Mouse (Mus musculus) embryonic facial prominence, embryonic 12.5 days (tissue): Measurements from ENCODE around the gene Ier5l. TPM values are rescaled to one million over a fixed set of nuclear protein-coding genes. Genes with fewer than 3 reads are reported as not detected.

ENCODE experiments used
- ATAC-seq: fragments of 200-750 bp; cut with Nextera tagmentation; 2 replicates; pipeline ENCODE4 v1.8.0; 2017; ENCODE audit not compliant: insufficient number of reproducible peaks, insufficient read depth, low FRiP score, low TSS enrichment
- H3K27ac ChIP-seq: fragments of 300-500 bp; sonication (generic); 2 replicates; pipeline ENCODE4 v1.5.1; 2016; ENCODE audit warnings: mild to moderate bottlenecking
- H3K27me3 ChIP-seq: fragments of 300-500 bp; sonication (generic); 2 replicates; pipeline ENCODE4 v1.6.1; 2016; ENCODE audit warnings: mild to moderate bottlenecking, moderate library complexity
- H3K36me3 ChIP-seq: fragments of 300-500 bp; sonication (generic); 2 replicates; pipeline ENCODE4 v1.6.1; 2016; ENCODE audit warnings: mild to moderate bottlenecking
- H3K4me1 ChIP-seq: fragments of 300-500 bp; sonication (generic); 2 replicates; pipeline ENCODE4 v1.6.1; 2016
- H3K4me2 ChIP-seq: fragments of 300-500 bp; sonication (generic); replicated peaks from 2 replicates; pipeline ENCODE4 v1.6.1; 2016; ENCODE audit warnings: mild to moderate bottlenecking, moderate library complexity
- H3K4me3 ChIP-seq: fragments of 300-500 bp; sonication (generic); 2 replicates; pipeline ENCODE4 v1.5.1; 2016; ENCODE audit warnings: mild to moderate bottlenecking
- H3K9ac ChIP-seq: fragments of 300-500 bp; sonication (generic); 2 replicates; pipeline ENCODE4 v1.6.1; 2016; ENCODE audit warnings: mild to moderate bottlenecking, moderate library complexity
- H3K9me3 ChIP-seq: fragments of 300-500 bp; sonication (generic); 2 replicates; pipeline ENCODE4 v1.6.1; 2016; ENCODE audit warnings: mild to moderate bottlenecking, moderate library complexity
- WGBS: fragments of 180-500 bp; shearing (Covaris S2); methylation state at CpG from one replicate; pipeline ENCODE4 v1.1.7; 2016; 5-methylcytosine and 5-hydroxymethylcytosine counted together
- polyA plus RNA-seq: library from polyadenylated mRNA; unstranded; fragments of >200 nt; fragmentation: Nextera tagmentation; extraction: Ambion mirVana; gene quantifications from 2 replicates; pipeline ENCODE4 v1.2.1, GENCODE M21; 2016

Gene Ier5l
- polyA plus RNA-seq, 1 experiment from 2014 or later, result 4.2 TPM

DNA sequence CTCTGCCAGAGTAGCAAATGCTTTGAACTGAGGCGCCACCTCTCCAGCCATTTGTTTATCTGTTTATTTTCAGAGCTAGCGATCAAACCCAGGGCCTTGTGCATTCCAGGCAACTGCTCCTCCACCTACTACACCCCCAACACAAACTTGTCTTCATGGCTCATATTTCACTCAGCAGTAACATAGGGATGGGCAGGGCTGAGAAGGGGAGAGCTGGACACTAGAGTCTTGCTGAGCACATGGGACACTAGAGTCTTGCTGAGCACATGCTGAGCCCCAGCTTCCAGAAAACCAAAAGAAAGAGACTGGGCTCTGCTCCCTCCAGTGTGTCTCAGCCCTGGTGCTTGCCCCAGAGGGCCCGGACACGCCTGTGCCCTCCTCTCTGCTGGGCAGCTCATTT is 7.2 kb downstream of the Ier5l start:
- H3K4me3 ChIP-seq, result no peak overlapping the region
- no peak for ATAC-seq
- no peaks in the 10 kb centered on the region for H3K9me3 ChIP-seq
- H3K27me3 ChIP-seq, result no peaks in the 10 kb centered on the region
- H3K4me2 ChIP-seq, result no peak overlapping the region
- H3K36me3 ChIP-seq, result no peaks in the 10 kb centered on the region
- peaks cover 46% of the 10 kb centered on the region for H3K4me1 ChIP-seq
- no peak overlapping the region for H3K9ac ChIP-seq
- 60% methylated on average over 4 of the region's 4 CpGs for WGBS
- peak overlapping the region; percentile 60 for H3K27ac ChIP-seq

- Histone ChIP-seq H3K9ac (no peak overlapping the region), H3K36me3 (no peaks in the 10 kb centered on the region), H3K4me3 (no peak overlapping the region), H3K4me2 (peak overlapping the region; percentile 46), H3K27me3 (no peaks in the 10 kb centered on the region), H3K4me1 (peaks cover 35% of the 10 kb centered on the region), H3K9me3 (no peaks in the 10 kb centered on the region), H3K27ac (peak overlapping the region; percentile 68)
- no peak for ATAC-seq
- WGBS, result 69% methylated on average over 5 of the region's 5 CpGs
Measured at GRCm38 (mm10) chr2:30464411-30464810, 9.6 kb downstream of the Ier5l start.

- H3K4me1 ChIP-seq, result peaks cover 30% of the 10 kb centered on the region
- H3K27me3 ChIP-seq, result no peaks in the 10 kb centered on the region
- H3K9me3 ChIP-seq, result no peaks in the 10 kb centered on the region
- H3K9ac ChIP-seq, result no peak overlapping the region
- ATAC-seq, result peak; percentile 61
- peak overlapping the region; percentile 19 for H3K4me3 ChIP-seq
- H3K27ac ChIP-seq, result peak overlapping the region; percentile 68
- peaks cover 4% of the 10 kb centered on the region; the same call in 1 of the 2 replicates for H3K36me3 ChIP-seq
- WGBS, result 5% methylated on average over 9 of the region's 9 CpGs
- peak overlapping the region; percentile 46 for H3K4me2 ChIP-seq
Measured at GRCm38 (mm10) chr2:30463904-30464330, 10.1 kb downstream of the Ier5l start.

DNA sequence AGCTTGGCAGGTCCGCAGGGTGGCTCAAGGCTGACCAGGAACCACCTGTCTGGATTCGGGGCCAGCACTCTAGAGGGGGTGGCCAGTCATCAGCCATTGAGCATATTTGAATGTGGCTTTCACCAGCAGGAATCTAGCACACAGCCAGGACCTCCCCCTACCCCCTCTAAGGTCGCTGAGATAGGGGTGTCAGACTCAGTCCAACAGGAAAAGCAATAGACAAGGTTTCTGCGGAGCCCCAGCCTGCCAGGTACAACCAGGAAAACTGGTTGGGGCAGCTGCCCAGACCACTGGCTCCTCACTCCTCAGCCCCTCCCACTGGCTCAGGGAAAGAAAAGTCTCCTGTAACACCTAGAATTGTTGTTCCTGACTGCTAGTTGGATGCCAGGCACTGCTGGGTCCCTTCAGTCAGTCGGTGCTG is 10.7 kb downstream of the Ier5l start:
- 0 out of 2 replicates have a peak, but pooled peaks have one; percentile 30 for ATAC-seq

DNA sequence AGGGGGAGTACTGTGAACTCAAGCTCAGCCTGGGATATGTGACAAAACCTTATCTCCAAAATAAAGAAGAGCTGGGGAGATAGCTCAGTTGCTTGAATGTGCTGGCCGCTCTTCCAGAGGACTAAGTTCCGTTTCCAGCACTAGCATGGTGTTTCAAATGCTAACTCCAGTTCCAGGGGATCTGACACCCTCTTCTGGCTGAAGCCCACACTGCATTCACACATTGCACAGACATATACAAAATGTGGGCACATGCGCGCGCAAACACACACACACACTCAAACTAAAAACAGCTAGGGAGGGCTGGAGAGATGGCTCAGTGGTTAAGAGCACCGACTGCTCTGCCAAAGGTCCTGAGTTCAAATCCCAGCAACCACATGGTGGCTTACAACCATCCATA is 14.8 kb downstream of the Ier5l start:
- no peaks in the 10 kb centered on the region for H3K27me3 ChIP-seq
- no peak for ATAC-seq
- H3K36me3 ChIP-seq, result peaks cover 4% of the 10 kb centered on the region; the same call in 1 of the 2 replicates
- H3K27ac ChIP-seq, result no peak overlapping the region
- H3K4me1 ChIP-seq, result peaks cover 18% of the 10 kb centered on the region
- H3K9ac ChIP-seq, result no peak overlapping the region
- H3K4me2 ChIP-seq, result no peak overlapping the region
- H3K9me3 ChIP-seq, result no peaks in the 10 kb centered on the region
- no peak overlapping the region for H3K4me3 ChIP-seq
- 89% methylated on average over 6 of the region's 6 CpGs for WGBS

More for the DNA sequence above, 10.7 kb downstream of the Ier5l start:
- Histone ChIP-seq H3K4me2 (peak overlapping the region; percentile 46), H3K9me3 (no peaks in the 10 kb centered on the region), H3K36me3 (peaks cover 4% of the 10 kb centered on the region; the same call in 1 of the 2 replicates), H3K4me3 (no peak overlapping the region; the same call in 1 of the 2 replicates), H3K4me1 (peaks cover 29% of the 10 kb centered on the region), H3K9ac (no peak overlapping the region; the same call in 1 of the 2 replicates), H3K27ac (peak overlapping the region; percentile 68), H3K27me3 (no peaks in the 10 kb centered on the region)
- WGBS, result 21% methylated on average over 5 of the region's 5 CpGs

GRCm38 (mm10) chr2:30458349-30458748 is 15.7 kb downstream of the Ier5l start:
- no peak overlapping the region for H3K4me2 ChIP-seq
- no peak overlapping the region for H3K9ac ChIP-seq
- H3K4me3 ChIP-seq, result no peak overlapping the region
- peaks cover 4% of the 10 kb centered on the region; the same call in 1 of the 2 replicates for H3K36me3 ChIP-seq
- H3K27ac ChIP-seq, result no peak overlapping the region
- no peaks in the 10 kb centered on the region for H3K9me3 ChIP-seq
- no peaks in the 10 kb centered on the region for H3K27me3 ChIP-seq
- peaks cover 9% of the 10 kb centered on the region for H3K4me1 ChIP-seq
- 84% methylated on average over 6 of the region's 6 CpGs for WGBS
- ATAC-seq, result no peak

GRCm38 (mm10) chr2:30456104-30456980 is 17.7 kb downstream of the Ier5l start:
- H3K36me3 ChIP-seq, result peaks cover 4% of the 10 kb centered on the region; the same call in 1 of the 2 replicates
- no peaks in the 10 kb centered on the region for H3K9me3 ChIP-seq
- 0 out of 2 replicates have a peak, but pooled peaks cover 3% of the 10 kb centered on the region for H3K4me1 ChIP-seq
- WGBS, result 72% methylated on average over 13 of the region's 13 CpGs
- no peak overlapping the region for H3K9ac ChIP-seq
- no peaks in the 10 kb centered on the region for H3K27me3 ChIP-seq
- H3K27ac ChIP-seq, result no peak overlapping the region
- no peak overlapping the region for H3K4me3 ChIP-seq
- no peak for ATAC-seq
- H3K4me2 ChIP-seq, result no peak overlapping the region

- WGBS, result 81% methylated on average over 5 of the region's 5 CpGs
- Histone ChIP-seq H3K27me3 (no peaks in the 10 kb centered on the region), H3K36me3 (peaks cover 16% of the 10 kb centered on the region), H3K9ac (no peak overlapping the region), H3K4me3 (no peak overlapping the region), H3K4me1 (0 out of 2 replicates have a peak, but pooled peaks cover 3% of the 10 kb centered on the region), H3K27ac (no peak overlapping the region), H3K9me3 (peaks cover 8% of the 10 kb centered on the region), H3K4me2 (no peak overlapping the region)
- no peak for ATAC-seq
Measured at GRCm38 (mm10) chr2:30454587-30454986, 19.4 kb downstream of the Ier5l start.

DNA sequence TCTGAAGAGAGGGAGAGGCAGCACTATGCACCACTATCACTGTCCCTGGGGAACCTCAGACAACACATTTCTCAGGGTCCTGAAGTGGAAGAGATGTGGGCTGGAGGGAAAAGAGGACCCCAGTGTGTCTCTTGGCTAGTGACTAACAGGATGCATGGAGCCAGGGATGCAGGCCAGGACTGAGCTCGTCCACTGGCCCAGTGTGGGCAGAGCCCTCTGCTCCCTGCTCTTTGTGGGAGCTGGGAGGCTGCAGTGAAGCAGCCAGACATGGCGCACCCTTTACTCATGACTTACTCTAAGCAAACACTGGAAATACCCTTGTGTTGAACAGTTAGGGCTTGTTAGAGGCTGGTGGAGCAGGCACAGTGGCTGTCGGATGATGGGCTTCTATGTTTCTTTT is 20.4 kb downstream of the Ier5l start:
- H3K4me1 ChIP-seq, result 0 out of 2 replicates have a peak, but pooled peaks cover 3% of the 10 kb centered on the region
- 88% methylated on average over 3 of the region's 3 CpGs for WGBS
- H3K27me3 ChIP-seq, result no peaks in the 10 kb centered on the region
- H3K27ac ChIP-seq, result no peak overlapping the region
- no peak overlapping the region for H3K4me2 ChIP-seq
- no peak overlapping the region for H3K9ac ChIP-seq
- H3K9me3 ChIP-seq, result peaks cover 8% of the 10 kb centered on the region
- no peak overlapping the region for H3K4me3 ChIP-seq
- ATAC-seq, result no peak
- peaks cover 18% of the 10 kb centered on the region for H3K36me3 ChIP-seq

DNA sequence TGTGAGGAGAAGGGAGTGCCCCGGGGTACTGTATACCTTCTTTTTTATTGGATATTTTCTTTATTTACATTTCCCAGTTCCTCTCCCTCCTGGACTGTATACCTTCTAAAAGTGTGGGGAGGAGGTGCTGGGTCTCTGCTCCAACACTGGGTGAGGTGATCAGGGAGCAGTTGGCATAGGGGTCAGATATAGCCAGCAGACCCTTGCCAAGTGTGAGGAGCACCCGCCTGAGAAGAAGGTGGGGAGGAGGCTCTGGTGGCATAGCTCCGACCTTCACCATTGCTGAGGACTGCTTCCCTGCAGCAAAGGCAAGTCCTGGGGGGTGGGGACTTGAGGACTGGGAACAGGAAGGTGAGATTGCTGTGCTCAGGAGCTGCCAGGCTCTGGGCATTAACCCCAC is 22.5 kb downstream of the Ier5l start:
- WGBS, result 81% methylated on average over 3 of the region's 3 CpGs
- Histone ChIP-seq H3K9me3 (peaks cover 8% of the 10 kb centered on the region), H3K27ac (0 out of 2 replicates have a peak overlapping the region, but pooled peaks have one; percentile 30), H3K4me1 (0 out of 2 replicates have a peak, but pooled peaks cover 1% of the 10 kb centered on the region), H3K4me2 (no peak overlapping the region), H3K27me3 (no peaks in the 10 kb centered on the region), H3K36me3 (peaks cover 36% of the 10 kb centered on the region), H3K4me3 (no peak overlapping the region), H3K9ac (no peak overlapping the region)
- ATAC-seq, result no peak

DNA sequence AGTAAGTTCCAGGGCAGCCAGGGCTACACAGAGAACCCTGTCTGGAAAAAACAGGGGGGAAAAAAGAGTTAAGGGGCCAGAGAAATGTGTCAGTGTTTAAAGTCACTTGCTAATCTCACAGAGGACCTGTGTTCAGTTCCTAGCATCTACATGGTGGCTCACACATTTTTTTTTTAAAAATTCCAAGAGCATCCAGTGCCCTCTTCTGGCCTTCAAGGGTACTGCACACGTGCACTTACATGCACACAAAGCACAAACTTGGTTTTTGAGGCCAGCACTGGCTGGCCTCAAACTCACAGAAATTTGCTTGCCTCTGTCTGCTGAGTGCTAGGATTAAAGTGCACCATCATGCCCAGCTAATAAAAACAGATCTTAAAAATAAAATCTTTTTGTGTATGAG is 23.5 kb downstream of the Ier5l start:
- no peak overlapping the region for H3K27ac ChIP-seq
- no peak overlapping the region for H3K9ac ChIP-seq
- no peak for ATAC-seq
- peaks cover 7% of the 10 kb centered on the region for H3K4me1 ChIP-seq
- no peaks in the 10 kb centered on the region for H3K27me3 ChIP-seq
- H3K9me3 ChIP-seq, result peaks cover 8% of the 10 kb centered on the region
- 74% methylated on average over 1 of the region's 1 CpGs for WGBS
- H3K4me3 ChIP-seq, result no peak overlapping the region
- no peak overlapping the region for H3K4me2 ChIP-seq
- H3K36me3 ChIP-seq, result peaks cover 44% of the 10 kb centered on the region

DNA sequence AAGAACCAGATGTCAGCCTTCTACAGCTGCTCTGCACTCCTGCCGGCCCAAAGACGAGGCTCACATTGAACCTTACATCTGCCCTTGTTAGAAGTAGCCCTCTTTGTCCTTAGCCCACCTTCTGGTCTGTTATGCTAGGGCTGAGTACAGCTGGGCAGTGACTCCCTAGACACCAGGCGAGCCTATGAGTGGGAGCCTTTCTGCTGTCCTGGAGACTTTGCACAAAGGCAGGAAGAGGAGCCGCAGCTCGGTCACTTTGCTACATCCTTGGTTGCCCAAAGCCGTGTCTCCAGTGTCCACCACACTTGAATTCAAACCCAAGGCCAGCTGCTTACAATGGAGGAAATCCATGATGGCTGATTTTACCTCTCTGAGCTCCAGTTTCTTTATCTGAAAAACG is 25.6 kb downstream of the Ier5l start:
- H3K27me3 ChIP-seq, result no peaks in the 10 kb centered on the region
- no peak overlapping the region for H3K4me3 ChIP-seq
- no peak for ATAC-seq
- peaks cover 64% of the 10 kb centered on the region for H3K36me3 ChIP-seq
- 82% methylated on average over 7 of the region's 7 CpGs for WGBS
- no peak overlapping the region for H3K4me2 ChIP-seq
- H3K9me3 ChIP-seq, result peaks cover 8% of the 10 kb centered on the region
- H3K4me1 ChIP-seq, result peaks cover 29% of the 10 kb centered on the region
- no peak overlapping the region for H3K9ac ChIP-seq
- no peak overlapping the region for H3K27ac ChIP-seq
